In the genomic region with DNA sequence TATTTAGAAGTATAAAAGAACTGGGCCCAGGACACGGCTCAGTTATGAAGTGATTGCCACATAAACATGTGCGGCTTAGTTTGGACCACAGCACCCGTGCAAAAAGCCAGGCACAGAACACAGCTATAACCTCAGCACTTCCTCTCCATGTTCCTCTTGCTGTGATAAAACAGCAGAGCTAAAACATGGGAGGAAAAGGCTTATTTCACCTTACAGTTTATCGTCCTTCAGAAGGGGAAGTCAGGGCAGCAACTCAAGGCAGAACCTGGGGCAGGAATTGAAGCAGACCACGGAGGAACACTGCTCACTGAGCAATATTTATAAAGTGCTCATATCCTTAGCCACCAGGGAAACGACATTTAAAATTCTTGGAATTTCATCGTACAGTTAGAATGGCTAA, we compare ENCODE assay signal across 17 mouse cellular contexts. TPM values are rescaled to one million over a fixed set of nuclear protein-coding genes. Genes with fewer than 3 reads are reported as not detected.
"Had no signal": no experiment of that assay in that cellular context is flagged by ENCODE, and none has a peak within 500 bp of the region (broad histone marks: within the 10 kb centered on the region; RNA-seq: fewer than 3 reads in every experiment).

No protein-coding gene starts in this region.

- H3K9ac ChIP-seq: neural tube, embryonic 13.5 days; neural tube, embryonic 15.5 days; stomach, embryonic 15.5 days had no signal

- DNase-seq: retina, postnatal 1 day; right cerebral cortex, adult 18-20 months; right cerebral cortex, postnatal 14 days; right cerebral cortex, postnatal 25 days; right cerebral cortex, postnatal 4 days; spleen, adult 18-20 months; thymus, adult 18-20 months; thymus, adult 2 months; thymus, postnatal 14 days; thymus, postnatal 25 days; thymus, postnatal 36 days; thymus, postnatal 4 days had no signal

- H3K4me1 ChIP-seq: neural tube, embryonic 13.5 days; neural tube, embryonic 15.5 days; stomach, embryonic 15.5 days had no signal

- H3K36me3 ChIP-seq: stomach, embryonic 15.5 days had no signal

- H3K27ac ChIP-seq: neural tube, embryonic 13.5 days; neural tube, embryonic 15.5 days; stomach, embryonic 15.5 days; stomach, postnatal 0 days had no signal

- H3K27me3 ChIP-seq: neural tube, embryonic 13.5 days; neural tube, embryonic 15.5 days; stomach, embryonic 15.5 days had no signal

- H3K4me3 ChIP-seq: neural tube, embryonic 13.5 days; neural tube, embryonic 15.5 days; stomach, embryonic 15.5 days had no signal

- H3K4me2 ChIP-seq: neural tube, embryonic 13.5 days; neural tube, embryonic 15.5 days; stomach, embryonic 15.5 days had no signal

- H3K9me3 ChIP-seq: neural tube, embryonic 13.5 days; neural tube, embryonic 15.5 days; stomach, embryonic 15.5 days had no signal

RNA-seq across cellular contexts. Expression of a gene that starts 19.9 kb away (rescaled TPM):
- total RNA-seq: neutrophil, adult 5-6 weeks had no signal
